Mouse (Mus musculus) right cerebral cortex, postnatal 10 days (tissue): ENCODE results near the gene Gm49393.
"Not testable (repeated sequence)": the region's sequence is repeated elsewhere in the genome, so short reads cannot be mapped to it uniquely, and the experiment has no call there.

ENCODE experiments used
- DNase-seq, 2 experiments: peaks; one replicate each; pipeline ENCODE4 v3.0.0; 2021; ENCODE audit warnings: low spot score in 2 of 2

The Gm49393 gene

GRCm38 (mm10) chr13:60935490-60935889 lies at the start of gene Gm49393:
TSS of gene Gm49393 (minus strand) at chr13:60935590.
- DNase-seq: not testable (repeated sequence)

- DNase-seq: not testable (repeated sequence)
These were observed 36.9 kb upstream of the Gm49393 start for GRCm38 (mm10) chr13:60972319-60972718.

GRCm38 (mm10) chr13:60963985-60964384 lies 28.6 kb upstream of the Gm49393 start:
- DNase-seq: not testable (repeated sequence)

GRCm38 (mm10) chr13:60961706-60962105 lies 26.3 kb upstream of the Gm49393 start:
- DNase-seq: no peak

- not testable (repeated sequence) for DNase-seq
These were observed 6.5 kb upstream of the Gm49393 start, which contains the start of gene Tpbpa for GRCm38 (mm10) chr13:60941884-60942283. TSS of gene Tpbpa (minus strand) at chr13:60941984.

GRCm38 (mm10) chr13:60936500-60936901 lies 1.1 kb upstream of the Gm49393 start, which contains the start of the genes Gm49391 and Ctla2a:
TSS of gene Gm49391 (minus strand) at chr13:60936571.
TSS of gene Ctla2a (minus strand) at chr13:60936625.
- DNase-seq: peak in 1 of 2 experiments; percentile 18

- not testable (repeated sequence) for DNase-seq
These were observed 30.6 kb downstream of the Gm49393 start, which contains the start of gene Tpbpb for GRCm38 (mm10) chr13:60904780-60905179. TSS of gene Tpbpb (minus strand) at chr13:60904880.

- peak; percentile 20 to 25 for DNase-seq
These were observed 38.1 kb downstream of the Gm49393 start, which contains the start of gene Ctla2b for GRCm38 (mm10) chr13:60897328-60897727. TSS of gene Ctla2b (minus strand) at chr13:60897447.

- not testable (repeated sequence) for DNase-seq
These were observed 38.6 kb downstream of the Gm49393 start, which contains the start of gene Gm49392 for GRCm38 (mm10) chr13:60896794-60897193. TSS of gene Gm49392 (minus strand) at chr13:60896894.

GRCm38 (mm10) chr13:60895406-60896160 lies 39.8 kb downstream of the Gm49393 start:
- DNase-seq: no peak

GRCm38 (mm10) chr13:60892301-60892700 lies 43.1 kb downstream of the Gm49393 start:
- DNase-seq: no peak

- no peak for DNase-seq
These were observed 71.1 kb downstream of the Gm49393 start, which contains the start of gene 4930486L24Rik for GRCm38 (mm10) chr13:60864281-60864680. TSS of gene 4930486L24Rik (minus strand) at chr13:60864475.

- no peak for DNase-seq
These were observed 86.9 kb downstream of the Gm49393 start for GRCm38 (mm10) chr13:60848241-60849120.

- DNase-seq: no peak
These were observed 92.2 kb downstream of the Gm49393 start for GRCm38 (mm10) chr13:60843153-60843552.

GRCm38 (mm10) chr13:60842703-60843102 lies 92.7 kb downstream of the Gm49393 start:
- no peak for DNase-seq

- DNase-seq: no peak
These were observed 96.0 kb downstream of the Gm49393 start for GRCm38 (mm10) chr13:60839353-60839902.

- no peak for DNase-seq
These were observed 109.3 kb downstream of the Gm49393 start for GRCm38 (mm10) chr13:60826052-60826451.

- no peak for DNase-seq
These were observed 114.8 kb downstream of the Gm49393 start for GRCm38 (mm10) chr13:60820486-60821175.

- DNase-seq: peak; percentile 28 to 62
These were observed 115.9 kb downstream of the Gm49393 start for GRCm38 (mm10) chr13:60819469-60819868.

- DNase-seq: no peak
These were observed 121.7 kb downstream of the Gm49393 start for GRCm38 (mm10) chr13:60813722-60814121.

GRCm38 (mm10) chr13:60812768-60813167 lies 122.6 kb downstream of the Gm49393 start:
- DNase-seq: no peak
